19 mouse cellular contexts compared by ENCODE assay signal in the genomic region with DNA sequence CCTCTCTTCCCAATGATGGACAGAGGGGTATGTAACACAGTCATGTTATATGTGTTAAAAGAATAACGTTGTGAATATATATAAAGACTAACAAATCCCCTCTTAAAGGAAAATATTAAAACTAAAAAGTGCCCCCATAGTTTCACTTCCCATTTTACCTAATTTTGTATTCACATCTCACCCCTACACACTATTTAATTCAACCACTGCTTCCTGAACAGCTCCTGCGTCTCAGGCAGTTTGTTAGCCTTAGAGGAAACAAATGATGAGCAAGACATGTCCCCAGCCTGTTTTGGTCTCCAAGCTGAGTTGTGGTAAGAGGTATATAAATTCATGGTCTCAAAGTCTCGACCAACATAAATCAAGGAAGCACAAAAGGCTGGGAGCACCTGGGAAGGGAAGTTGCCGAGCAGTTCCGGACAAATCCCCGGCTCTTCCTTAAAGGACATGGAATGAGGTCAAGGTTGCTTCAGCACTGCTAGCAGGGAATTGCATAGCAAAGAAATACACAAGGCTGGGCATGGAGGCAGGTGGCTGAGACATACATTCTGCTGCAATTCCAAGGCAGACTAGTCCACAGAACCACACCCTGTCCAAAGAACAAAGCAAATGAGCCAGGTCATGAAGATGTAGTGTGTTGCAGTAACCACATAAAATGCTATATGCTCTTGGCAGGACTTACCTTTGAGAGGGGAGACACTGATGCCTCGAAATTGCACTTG.
A peak's percentile ranks its signal among the peaks of the same experiment; 100 is the strongest.
DNase-seq lines count a peak whose midpoint lies in the region; TF ChIP-seq lines count a peak whose summit lies in the region.
"Had no signal": no experiment of that assay in that cellular context is flagged by ENCODE, and none has a peak within 500 bp of the region (broad histone marks: within the 10 kb centered on the region; RNA-seq: fewer than 3 reads in every experiment).

No protein-coding gene starts in this region.

- TF ChIP-seq CTCF in spleen, adult 2 months (IDR thresholded peaks at IDR 0.05; ENCODE audit: extremely low read depth, insufficient read depth, insufficient read length, insufficient replicate concordance) = no peak

- TF ChIP-seq POLR2A in spleen, adult 2 months (IDR thresholded peaks at IDR 0.05; ENCODE audit: low read depth, low read length) = no peak; the same call in 1 of the 2 replicates

- H3K4me3 ChIP-seq in spleen, adult 2 months (ENCODE audit: extremely low read depth, insufficient read depth, insufficient read length) = no peak overlapping the region
- H3K4me3 ChIP-seq: heart, adult 2 months; midbrain, embryonic 13.5 days had no signal

- peak overlapping the region; percentile 89 for H3K27ac ChIP-seq in spleen, adult 2 months (ENCODE audit: insufficient read depth, low read length)
- H3K27ac ChIP-seq: heart, adult 2 months; hindbrain, postnatal 0 days; midbrain, embryonic 13.5 days had no signal

- peaks cover 28% of the 10 kb centered on the region; the same call in 1 of the 2 replicates for H3K4me1 ChIP-seq in spleen, adult 2 months (ENCODE audit: control insufficient read depth, insufficient read depth, insufficient read length)

- no peaks in the 10 kb centered on the region for H3K36me3 ChIP-seq in spleen, adult 2 months (ENCODE audit: control insufficient read depth, insufficient read depth, low read length)
- H3K36me3 ChIP-seq: midbrain, embryonic 13.5 days had no signal

- peak in 1 of 2 experiments; percentile 68 for DNase-seq in spleen, adult 2 months (ENCODE audit: low read depth in 1 of 2, low spot score in 2 of 2)
- no peak for DNase-seq in spleen, postnatal 10 days (ENCODE audit: low spot score in 2 of 2)
- DNase-seq in c-Kit-positive CD71-negative TER-119-negative erythroid progenitor cells, embryonic 14.5 days (ENCODE audit: low read depth) = peak; percentile 19
- DNase-seq in large intestine, adult 2 months (ENCODE audit: low read depth, low spot score) = peak; percentile 61
- no peak for DNase-seq in adrenal gland, postnatal 4 days (ENCODE audit: low spot score in 2 of 2)
- no peak for DNase-seq in kidney, postnatal 25 days
- DNase-seq in urinary bladder, postnatal 10 days (ENCODE audit: low spot score) = no peak
- DNase-seq: adrenal gland, adult 2 months; cerebellum, adult 8-10 months; forebrain, postnatal 0 days; gastrocnemius, postnatal 10 days; heart, adult 2 months; heart, postnatal 14 days; kidney, adult 9 months; liver; liver, postnatal 0 days; lung, postnatal 36 days had no signal

- 12% methylated on average over 7 of the region's 7 CpGs for WGBS in spleen, adult 2 months
- 27% methylated on average over 7 of the region's 7 CpGs for WGBS in large intestine, adult 2 months

- H3K27me3 ChIP-seq in spleen, adult 2 months (ENCODE audit: control insufficient read depth, insufficient read depth, low read length) = no peaks in the 10 kb centered on the region
- H3K27me3 ChIP-seq: midbrain, embryonic 13.5 days had no signal

Comparison
In these comparisons a context has a peak if more than half of its experiments do, and no peak if none do; other contexts are left out.
1. DNase-seq: peak in c-Kit-positive CD71-negative TER-119-negative erythroid progenitor cells, embryonic 14.5 days (single experiment) and large intestine, adult 2 months (single experiment); none in spleen, postnatal 10 days (0 of 2), adrenal gland, postnatal 4 days (0 of 2), kidney, postnatal 25 days (0 of 2) and urinary bladder, postnatal 10 days (single experiment).